Comparison of ENCODE assay signal across 24 mouse cellular contexts in the genomic region with DNA sequence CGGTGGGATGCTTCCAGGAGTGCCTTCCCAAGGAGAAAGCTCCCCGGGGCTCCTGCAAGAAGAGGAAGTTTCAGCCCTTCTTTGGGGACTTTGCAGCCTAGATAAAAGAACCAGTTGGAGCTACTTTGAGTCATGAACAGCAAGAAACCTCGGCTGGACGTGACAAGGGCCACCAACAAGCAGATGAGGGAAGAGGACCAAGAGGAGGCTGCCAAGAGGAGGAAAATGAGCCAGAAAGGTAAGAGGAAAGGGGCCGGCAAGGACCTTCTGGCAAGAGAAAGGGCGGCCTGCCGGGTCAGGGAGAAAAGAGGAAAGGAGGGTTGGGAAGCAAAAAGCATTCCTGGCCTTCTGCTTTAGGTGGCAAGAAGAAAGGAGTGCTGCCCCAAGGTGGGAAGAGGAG. TPM values are rescaled to one million over a fixed set of nuclear protein-coding genes. Genes with fewer than 3 reads are reported as not detected.
DNase-seq lines count a peak whose midpoint lies in the region; ATAC-seq and TF ChIP-seq lines count a peak whose summit lies in the region.
"Not testable (repeated sequence)": the region's sequence is repeated elsewhere in the genome, so short reads cannot be mapped to it uniquely, and the experiment has no call there.
"Had no signal": no experiment of that assay in that cellular context is flagged by ENCODE, and none has a peak within 500 bp of the region (broad histone marks: within the 10 kb centered on the region; RNA-seq: fewer than 3 reads in every experiment).

No protein-coding gene starts in this region.

- ATAC-seq in forebrain, postnatal 0 days; midbrain, embryonic 13.5 days; neural tube, embryonic 12.5 days (ENCODE audit: low FRiP score, low read depth): not testable (repeated sequence)
- ATAC-seq in hindbrain, embryonic 11.5 days (ENCODE audit: low FRiP score) = peak; percentile 27
- ATAC-seq in hindbrain, postnatal 0 days = peak; percentile 32
- 0 out of 2 replicates have a peak, but pooled peaks have one; percentile 7 for ATAC-seq in stomach, embryonic 16.5 days (ENCODE audit: insufficient read depth, low FRiP score)

- 69% methylated on average over 6 of the region's 7 CpGs for WGBS in forebrain, postnatal 0 days
- 71% methylated on average over 6 of the region's 7 CpGs for WGBS in hindbrain, embryonic 11.5 days
- WGBS in hindbrain, postnatal 0 days = 65% methylated on average over 6 of the region's 7 CpGs
- 71% methylated on average over 7 of the region's 7 CpGs for WGBS in midbrain, embryonic 13.5 days
- 74% methylated on average over 7 of the region's 7 CpGs for WGBS in neural tube, embryonic 12.5 days
- 59% methylated on average over 6 of the region's 7 CpGs for WGBS in stomach, embryonic 16.5 days

- not testable (repeated sequence) for H3K9me3 ChIP-seq in forebrain, postnatal 0 days (ENCODE audit: low read length); hindbrain, embryonic 11.5 days (ENCODE audit: control insufficient read depth, low read length); hindbrain, postnatal 0 days (ENCODE audit: low read length); midbrain, embryonic 13.5 days; neural tube, embryonic 12.5 days; stomach, embryonic 16.5 days (replicated peaks; ENCODE audit: control insufficient read depth, low read length)

- not testable (repeated sequence) for H3K4me1 ChIP-seq in forebrain, postnatal 0 days (ENCODE audit: insufficient read depth); hindbrain, embryonic 11.5 days (replicated peaks; ENCODE audit: control insufficient read depth, insufficient read depth, low read length); hindbrain, postnatal 0 days (ENCODE audit: insufficient read depth, low read length); midbrain, embryonic 13.5 days (replicated peaks); neural tube, embryonic 12.5 days; stomach, embryonic 16.5 days (ENCODE audit: control insufficient read depth, insufficient read depth, low read length)

- H3K4me2 ChIP-seq in forebrain, postnatal 0 days (ENCODE audit: low read depth) = peak overlapping the region; percentile 53
- H3K4me2 ChIP-seq in hindbrain, embryonic 11.5 days (replicated peaks; ENCODE audit: low read depth, low read length); stomach, embryonic 16.5 days (ENCODE audit: low read depth, low read length): not testable (repeated sequence)
- peak overlapping the region; percentile 60; the same call in 1 of the 2 replicates for H3K4me2 ChIP-seq in hindbrain, postnatal 0 days (ENCODE audit: low read depth, low read length)
- H3K4me2 ChIP-seq in midbrain, embryonic 13.5 days (replicated peaks) = peak overlapping the region; percentile 59
- H3K4me2 ChIP-seq in neural tube, embryonic 12.5 days (replicated peaks) = peak overlapping the region; percentile 56; the same call in 1 of the 2 replicates

- TF ChIP-seq CTCF in forebrain, postnatal 0 days (IDR thresholded peaks at IDR 0.05; ENCODE audit: low read depth); hindbrain, postnatal 0 days (IDR thresholded peaks at IDR 0.05; ENCODE audit: low read depth): not testable (repeated sequence)

- H3K27me3 ChIP-seq in forebrain, postnatal 0 days (ENCODE audit: insufficient read depth, low read length); hindbrain, embryonic 11.5 days (ENCODE audit: control insufficient read depth, insufficient read depth, low read length); hindbrain, postnatal 0 days (ENCODE audit: insufficient read depth, low read length); midbrain, embryonic 13.5 days; neural tube, embryonic 12.5 days (replicated peaks); stomach, embryonic 16.5 days (ENCODE audit: control insufficient read depth, insufficient read depth, low read length): not testable (repeated sequence)

- H3K36me3 ChIP-seq in forebrain, postnatal 0 days (ENCODE audit: insufficient read depth); hindbrain, embryonic 11.5 days (ENCODE audit: control insufficient read depth, insufficient read depth, low read length); hindbrain, postnatal 0 days (ENCODE audit: insufficient read depth, low read length); midbrain, embryonic 13.5 days; neural tube, embryonic 12.5 days; stomach, embryonic 16.5 days (ENCODE audit: control insufficient read depth, insufficient read depth, low read length): not testable (repeated sequence)

- not testable (repeated sequence) for H3K4me3 ChIP-seq in forebrain, postnatal 0 days (ENCODE audit: low read depth, low read length); hindbrain, embryonic 11.5 days (ENCODE audit: low read depth, low read length); neural tube, embryonic 12.5 days; stomach, embryonic 16.5 days (replicated peaks; ENCODE audit: low read length)
- peak overlapping the region; percentile 38; the same call in 1 of the 2 replicates for H3K4me3 ChIP-seq in hindbrain, postnatal 0 days (ENCODE audit: low read length)
- H3K4me3 ChIP-seq in midbrain, embryonic 13.5 days (replicated peaks) = peak overlapping the region; percentile 36; the same call in 1 of the 2 replicates

- H3K27ac ChIP-seq in forebrain, postnatal 0 days (ENCODE audit: low read depth, low read length); hindbrain, embryonic 11.5 days (ENCODE audit: low read depth, low read length); hindbrain, postnatal 0 days; midbrain, embryonic 13.5 days; neural tube, embryonic 12.5 days; stomach, embryonic 16.5 days (ENCODE audit: low read length): not testable (repeated sequence)

- peak; percentile 48 to 74 for DNase-seq in cerebellum, postnatal 10 days
- not testable (repeated sequence) for DNase-seq in forebrain, postnatal 0 days; hindbrain, embryonic 11.5 days (ENCODE audit: low spot score); hindbrain, postnatal 0 days (ENCODE audit: low spot score)

- H3K9ac ChIP-seq in forebrain, postnatal 0 days; hindbrain, embryonic 11.5 days (ENCODE audit: low read depth, low read length); hindbrain, postnatal 0 days (replicated peaks; ENCODE audit: low read length); midbrain, embryonic 13.5 days (replicated peaks); neural tube, embryonic 12.5 days; stomach, embryonic 16.5 days (ENCODE audit: low read length): not testable (repeated sequence)

RNA-seq across cellular contexts. Expression of gene Gm1979, which starts 3.1 kb away (rescaled TPM):
- total RNA-seq in forebrain, postnatal 0 days (2014; rRNA removed) = not detected in 2 replicates
- 0.15 TPM in 1 of 2 replicates, not detected in the other for polyA plus RNA-seq in forebrain, postnatal 0 days (2015; fragmentation: Nextera tagmentation; extraction: Ambion mirVana)
- not detected in 2 replicates for polyA plus RNA-seq in hindbrain, embryonic 11.5 days (2014; fragmentation: Nextera tagmentation; extraction: Ambion mirVana)
- total RNA-seq in hindbrain, postnatal 0 days (2014; rRNA removed) = 0.07 and 0.10 TPM in 2 replicates
- polyA plus RNA-seq in hindbrain, postnatal 0 days (2015; fragmentation: Nextera tagmentation; extraction: Ambion mirVana) = 0.47 TPM in 1 of 2 replicates, not detected in the other
- 0.24 TPM in 1 of 2 replicates, not detected in the other for polyA plus RNA-seq in midbrain, embryonic 13.5 days (2015; fragmentation: Nextera tagmentation; extraction: Ambion mirVana)
- polyA plus RNA-seq in neural tube, embryonic 12.5 days (2016; fragmentation: Nextera tagmentation; extraction: Ambion mirVana) = not detected in 2 replicates
- polyA plus RNA-seq in stomach, embryonic 16.5 days (2015; fragmentation: Nextera tagmentation; extraction: Ambion mirVana) = 0.21 TPM in 1 of 2 replicates, not detected in the other
- total RNA-seq: adrenal gland, adult 8-10 months; CH12.LX; gastrocnemius, postnatal 25 days; heart, postnatal 4 days; left cerebral cortex, adult 8-10 months; left cerebral cortex, postnatal 4 days; megakaryocyte-erythroid progenitor cell, adult 5-6 weeks had no signal
- polyA plus RNA-seq: activated CD4-positive, CD25-positive, alpha-beta regulatory T cell, adult 4 months; heart, embryonic 16.5 days; intestine, embryonic 15.5 days; liver, embryonic 15.5 days; lung, embryonic 16.5 days; myocyte had no signal

RNA-seq across cellular contexts. Expression of gene Gm5862, which starts 15.0 kb away (rescaled TPM):
- total RNA-seq in forebrain, postnatal 0 days (2014; rRNA removed) = not detected in 2 replicates
- polyA plus RNA-seq in forebrain, postnatal 0 days (2015; fragmentation: Nextera tagmentation; extraction: Ambion mirVana) = 0.11 TPM in 1 of 2 replicates, not detected in the other
- polyA plus RNA-seq in hindbrain, embryonic 11.5 days (2014; fragmentation: Nextera tagmentation; extraction: Ambion mirVana) = not detected in 2 replicates
- total RNA-seq in hindbrain, postnatal 0 days (2014; rRNA removed) = not detected in 2 replicates
- polyA plus RNA-seq in hindbrain, postnatal 0 days (2015; fragmentation: Nextera tagmentation; extraction: Ambion mirVana) = not detected in 2 replicates
- polyA plus RNA-seq in midbrain, embryonic 13.5 days (2015; fragmentation: Nextera tagmentation; extraction: Ambion mirVana) = not detected in 2 replicates
- not detected in 2 replicates for polyA plus RNA-seq in neural tube, embryonic 12.5 days (2016; fragmentation: Nextera tagmentation; extraction: Ambion mirVana)
- not detected in 2 replicates for polyA plus RNA-seq in stomach, embryonic 16.5 days (2015; fragmentation: Nextera tagmentation; extraction: Ambion mirVana)
- total RNA-seq: adrenal gland, adult 8-10 months; CH12.LX; gastrocnemius, postnatal 25 days; heart, adult 18-20 months; heart, postnatal 4 days; layer of hippocampus, adult 18-20 months; layer of hippocampus, postnatal 14 days; left cerebral cortex, adult 8-10 months; left cerebral cortex, postnatal 4 days; megakaryocyte-erythroid progenitor cell, adult 5-6 weeks had no signal
- polyA plus RNA-seq: activated CD4-positive, CD25-positive, alpha-beta regulatory T cell, adult 4 months; embryonic facial prominence, embryonic 14.5 days; heart, embryonic 16.5 days; intestine, embryonic 15.5 days; liver, embryonic 15.5 days; lung, embryonic 16.5 days; myocyte had no signal

RNA-seq across cellular contexts. Expression of gene Gm21698, which starts 19.2 kb away (rescaled TPM):
- total RNA-seq in forebrain, postnatal 0 days (2014; rRNA removed) = not detected in 2 replicates
- 0.17 TPM in 1 of 2 replicates, not detected in the other for polyA plus RNA-seq in forebrain, postnatal 0 days (2015; fragmentation: Nextera tagmentation; extraction: Ambion mirVana)
- polyA plus RNA-seq in hindbrain, embryonic 11.5 days (2014; fragmentation: Nextera tagmentation; extraction: Ambion mirVana) = 0.04 TPM in 1 of 2 replicates, not detected in the other
- not detected in 2 replicates for total RNA-seq in hindbrain, postnatal 0 days (2014; rRNA removed)
- polyA plus RNA-seq in hindbrain, postnatal 0 days (2015; fragmentation: Nextera tagmentation; extraction: Ambion mirVana) = 0.11 and 0.35 TPM in 2 replicates
- polyA plus RNA-seq in midbrain, embryonic 13.5 days (2015; fragmentation: Nextera tagmentation; extraction: Ambion mirVana) = 0.13 and 0.24 TPM in 2 replicates
- polyA plus RNA-seq in neural tube, embryonic 12.5 days (2016; fragmentation: Nextera tagmentation; extraction: Ambion mirVana) = not detected in 2 replicates
- 0.09 and 0.16 TPM in 2 replicates for polyA plus RNA-seq in stomach, embryonic 16.5 days (2015; fragmentation: Nextera tagmentation; extraction: Ambion mirVana)
- total RNA-seq: adrenal gland, adult 8-10 months; CH12.LX; gastrocnemius, postnatal 25 days; heart, adult 18-20 months; heart, postnatal 4 days; layer of hippocampus, adult 18-20 months; layer of hippocampus, postnatal 14 days; left cerebral cortex, adult 8-10 months; left cerebral cortex, postnatal 4 days; megakaryocyte-erythroid progenitor cell, adult 5-6 weeks had no signal
- polyA plus RNA-seq: activated CD4-positive, CD25-positive, alpha-beta regulatory T cell, adult 4 months; heart, embryonic 16.5 days; liver, embryonic 15.5 days; lung, embryonic 16.5 days; myocyte had no signal

RNA-seq across cellular contexts. Expression of gene Speer4a, which starts 31.7 kb away (rescaled TPM):
- total RNA-seq in forebrain, postnatal 0 days (2014; rRNA removed) = 0.05 TPM in 1 of 2 replicates, not detected in the other
- 0.08 TPM in 1 of 2 replicates, not detected in the other for polyA plus RNA-seq in forebrain, postnatal 0 days (2015; fragmentation: Nextera tagmentation; extraction: Ambion mirVana)
- polyA plus RNA-seq in hindbrain, embryonic 11.5 days (2014; fragmentation: Nextera tagmentation; extraction: Ambion mirVana) = not detected in 2 replicates
- 0.05 TPM in 1 of 2 replicates, not detected in the other for total RNA-seq in hindbrain, postnatal 0 days (2014; rRNA removed)
- polyA plus RNA-seq in hindbrain, postnatal 0 days (2015; fragmentation: Nextera tagmentation; extraction: Ambion mirVana) = 0.25 and 0.36 TPM in 2 replicates
- polyA plus RNA-seq in midbrain, embryonic 13.5 days (2015; fragmentation: Nextera tagmentation; extraction: Ambion mirVana) = 0.12 and 0.16 TPM in 2 replicates
- not detected in 2 replicates for polyA plus RNA-seq in neural tube, embryonic 12.5 days (2016; fragmentation: Nextera tagmentation; extraction: Ambion mirVana)
- polyA plus RNA-seq in stomach, embryonic 16.5 days (2015; fragmentation: Nextera tagmentation; extraction: Ambion mirVana) = 0.09 TPM in 1 of 2 replicates, not detected in the other
- total RNA-seq: CH12.LX; gastrocnemius, postnatal 25 days; heart, adult 18-20 months; heart, postnatal 4 days; layer of hippocampus, adult 18-20 months; layer of hippocampus, postnatal 14 days; left cerebral cortex, adult 8-10 months; left cerebral cortex, postnatal 4 days; megakaryocyte-erythroid progenitor cell, adult 5-6 weeks had no signal
- polyA plus RNA-seq: activated CD4-positive, CD25-positive, alpha-beta regulatory T cell, adult 4 months; intestine, embryonic 15.5 days; liver, embryonic 15.5 days; lung, embryonic 16.5 days; myocyte had no signal

RNA-seq across cellular contexts. Expression of gene Gm21680, which starts 35.2 kb away (rescaled TPM):
- not detected in 2 replicates for total RNA-seq in forebrain, postnatal 0 days (2014; rRNA removed)
- polyA plus RNA-seq in forebrain, postnatal 0 days (2015; fragmentation: Nextera tagmentation; extraction: Ambion mirVana) = 0.07 TPM in 1 of 2 replicates, not detected in the other
- polyA plus RNA-seq in hindbrain, embryonic 11.5 days (2014; fragmentation: Nextera tagmentation; extraction: Ambion mirVana) = 0.06 TPM in 1 of 2 replicates, not detected in the other
- total RNA-seq in hindbrain, postnatal 0 days (2014; rRNA removed) = not detected in 2 replicates
- polyA plus RNA-seq in hindbrain, postnatal 0 days (2015; fragmentation: Nextera tagmentation; extraction: Ambion mirVana) = not detected in 2 replicates
- 0.08 and 0.09 TPM in 2 replicates for polyA plus RNA-seq in midbrain, embryonic 13.5 days (2015; fragmentation: Nextera tagmentation; extraction: Ambion mirVana)
- 0.06 TPM in 1 of 2 replicates, not detected in the other for polyA plus RNA-seq in neural tube, embryonic 12.5 days (2016; fragmentation: Nextera tagmentation; extraction: Ambion mirVana)
- polyA plus RNA-seq in stomach, embryonic 16.5 days (2015; fragmentation: Nextera tagmentation; extraction: Ambion mirVana) = 0.08 and 0.11 TPM in 2 replicates
- total RNA-seq: adrenal gland, adult 8-10 months; CH12.LX; gastrocnemius, postnatal 25 days; heart, adult 18-20 months; heart, postnatal 4 days; layer of hippocampus, adult 18-20 months; layer of hippocampus, postnatal 14 days; left cerebral cortex, adult 8-10 months; left cerebral cortex, postnatal 4 days; megakaryocyte-erythroid progenitor cell, adult 5-6 weeks had no signal
- polyA plus RNA-seq: activated CD4-positive, CD25-positive, alpha-beta regulatory T cell, adult 4 months; intestine, embryonic 15.5 days; liver, embryonic 15.5 days; lung, embryonic 16.5 days; myocyte had no signal
